Mouse (Mus musculus) cerebellum, postnatal 4 days (tissue): ENCODE measurements around the gene Zdhhc24.
"Not testable (repeated sequence)": the region's sequence is repeated elsewhere in the genome, so short reads cannot be mapped to it uniquely, and the experiment has no call there.

Experiments
- DNase-seq, 2 experiments: peaks; one replicate each; pipeline ENCODE4 v3.0.0; 2022; ENCODE audit warnings: low spot score in 2 of 2, mixed read lengths in 1 of 2

Gene Zdhhc24

GRCm38 (mm10) chr19:4878405-4879323 lies at the start of gene Zdhhc24:
Zdhhc24 (plus strand) TSS chr19:4878668.
- DNase-seq = peak; percentile 97

GRCm38 (mm10) chr19:4829156-4829555 lies 49.3 kb upstream of the Zdhhc24 start:
- DNase-seq = peak; percentile 48 to 72

- no peak for DNase-seq
Measured at GRCm38 (mm10) chr19:4833977-4834376, 44.5 kb upstream of the Zdhhc24 start.

- DNase-seq = no peak
Measured at GRCm38 (mm10) chr19:4836096-4836495, 42.4 kb upstream of the Zdhhc24 start.

GRCm38 (mm10) chr19:4837049-4837448 lies 41.4 kb upstream of the Zdhhc24 start:
- no peak for DNase-seq

- no peak for DNase-seq
Measured at GRCm38 (mm10) chr19:4838526-4839140, 39.8 kb upstream of the Zdhhc24 start.

- peak; percentile 83 to 89 for DNase-seq
Measured at GRCm38 (mm10) chr19:4839149-4839548, 39.3 kb upstream of the Zdhhc24 start, which contains the start of the genes Ccs and Ccdc87. Ccs (minus strand) TSS chr19:4839332. Ccdc87 (plus strand) TSS chr19:4839366.

GRCm38 (mm10) chr19:4840848-4841247 lies 37.6 kb upstream of the Zdhhc24 start:
- no peak for DNase-seq

GRCm38 (mm10) chr19:4842611-4843010 lies 35.9 kb upstream of the Zdhhc24 start:
- no peak for DNase-seq

- DNase-seq = no peak
Measured at GRCm38 (mm10) chr19:4845846-4846245, 32.6 kb upstream of the Zdhhc24 start.

GRCm38 (mm10) chr19:4847490-4847889 lies 31.0 kb upstream of the Zdhhc24 start:
- DNase-seq = no peak

GRCm38 (mm10) chr19:4849800-4850199 lies 28.7 kb upstream of the Zdhhc24 start:
- DNase-seq = no peak

GRCm38 (mm10) chr19:4850281-4850680 lies 28.2 kb upstream of the Zdhhc24 start:
- no peak for DNase-seq

- DNase-seq = peak; percentile 72 to 79
Measured at GRCm38 (mm10) chr19:4854552-4855469, 23.7 kb upstream of the Zdhhc24 start, which contains the start of gene Ctsf. Ctsf (plus strand) TSS chr19:4855130.

GRCm38 (mm10) chr19:4855470-4855820 lies 23.0 kb upstream of the Zdhhc24 start:
- no peak for DNase-seq

GRCm38 (mm10) chr19:4855951-4856350 lies 22.5 kb upstream of the Zdhhc24 start:
- DNase-seq = no peak

- DNase-seq = no peak
Measured at GRCm38 (mm10) chr19:4859081-4859480, 19.4 kb upstream of the Zdhhc24 start.

GRCm38 (mm10) chr19:4863048-4863447 lies 15.4 kb upstream of the Zdhhc24 start:
- peak in 1 of 2 experiments; percentile 30 for DNase-seq

GRCm38 (mm10) chr19:4865147-4865546 lies 13.3 kb upstream of the Zdhhc24 start:
- DNase-seq = no peak

- DNase-seq = not testable (repeated sequence)
Measured at GRCm38 (mm10) chr19:4874613-4875012, 3.9 kb upstream of the Zdhhc24 start.

GRCm38 (mm10) chr19:4876241-4876640 lies 2.2 kb upstream of the Zdhhc24 start:
- DNase-seq = no peak

GRCm38 (mm10) chr19:4876755-4877154 lies 1.7 kb upstream of the Zdhhc24 start:
- DNase-seq = no peak
